Mouse (Mus musculus): ENCODE results near the gene Olfr1386.
"Not testable (repeated sequence)": the region's sequence is repeated elsewhere in the genome, so short reads cannot be mapped to it uniquely, and the experiment has no call there.

Olfr1386 gene

GRCm38 (mm10) chr11:49464746-49465145, at the start of gene Olfr1386:
Gene Olfr1386 (plus strand): TSS chr11:49465046.
- in situ Hi-C loops (cut with MboI), result not testable (repeated sequence)

- in situ Hi-C loops (cut with MboI), result no loop called here
These were observed 42.1 kb upstream of the Olfr1386 start, which contains the start of gene Olfr1389 for GRCm38 (mm10) chr11:49422767-49423166. Gene Olfr1389 (plus strand): TSS chr11:49423067.

DNA sequence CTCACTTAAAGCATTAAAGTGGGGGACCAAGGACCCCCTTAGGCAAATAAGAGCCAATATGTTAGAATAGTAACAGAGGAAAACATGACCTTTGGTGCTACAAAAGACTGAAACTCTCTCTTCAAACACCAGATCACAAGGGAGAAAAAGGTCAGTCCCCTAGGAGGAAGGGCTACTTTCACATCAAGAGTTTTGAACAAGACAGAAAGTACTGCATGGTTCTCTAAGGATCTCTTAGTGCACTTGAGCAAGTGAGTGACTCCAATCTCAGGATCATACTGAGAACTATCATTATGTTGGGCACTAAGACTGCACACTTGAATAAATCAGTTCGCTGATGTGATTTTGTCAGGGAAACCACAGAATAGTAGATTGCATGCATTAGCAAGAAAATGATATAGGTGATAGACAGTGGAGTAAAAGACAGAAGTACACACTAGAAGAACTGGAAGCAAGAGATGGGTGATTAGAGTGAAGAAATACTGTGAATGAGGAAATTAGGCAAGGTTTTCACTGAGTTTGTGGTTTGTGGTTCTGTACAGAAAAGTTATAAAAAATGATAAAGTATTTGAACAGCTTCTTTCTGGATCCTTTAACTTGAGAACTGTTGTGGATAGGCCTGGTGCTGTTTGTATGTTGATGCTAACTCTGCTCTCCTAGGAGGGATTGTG, 39.5 kb upstream of the Olfr1386 start:
- in situ Hi-C loops (cut with MboI), result no loop called here

DNA sequence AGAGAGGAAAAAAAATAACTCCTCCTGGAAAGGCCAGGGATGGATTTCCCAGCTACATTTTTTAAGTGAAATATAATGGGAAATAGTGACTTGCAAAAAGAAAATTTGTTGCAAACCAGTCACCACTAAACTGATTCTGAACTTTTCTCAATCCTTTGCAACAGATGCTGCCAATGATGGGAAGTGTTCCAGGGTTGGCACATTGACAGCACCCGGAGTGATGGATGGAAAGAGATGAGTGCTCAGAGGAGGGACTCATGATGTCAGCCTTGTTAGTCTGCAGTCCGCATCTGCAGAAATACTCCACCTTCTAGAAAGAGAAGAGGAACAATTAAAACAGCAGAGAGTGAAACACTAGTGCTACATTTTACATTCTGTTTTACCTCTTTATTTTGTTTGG, 35.2 kb upstream of the Olfr1386 start:
- in situ Hi-C loops (cut with MboI), result no loop called here

DNA sequence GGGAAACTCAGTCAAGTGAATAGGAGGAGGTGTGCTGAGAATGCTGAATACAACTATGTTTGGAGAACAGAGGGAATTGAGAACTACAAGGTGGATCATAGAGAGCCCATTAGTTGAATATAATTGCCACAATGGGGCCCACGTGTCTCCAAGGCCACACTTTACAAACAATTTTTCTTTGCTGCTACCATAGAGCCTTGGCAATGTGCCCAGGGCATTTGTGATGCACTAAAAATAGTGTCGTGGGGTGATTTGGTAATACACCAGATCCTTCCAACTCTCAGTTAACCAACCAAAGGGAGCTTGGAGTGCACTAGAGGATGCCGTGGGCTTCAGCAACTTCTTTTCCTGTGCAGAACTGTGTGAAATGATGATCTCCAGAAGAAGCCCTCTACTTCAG, 28.4 kb upstream of the Olfr1386 start, which contains the start of gene Olfr1388:
Gene Olfr1388 (plus strand): TSS at position 214 of the 400 bp plus-strand sequence.
- in situ Hi-C loops (cut with MboI), result no loop called here

DNA sequence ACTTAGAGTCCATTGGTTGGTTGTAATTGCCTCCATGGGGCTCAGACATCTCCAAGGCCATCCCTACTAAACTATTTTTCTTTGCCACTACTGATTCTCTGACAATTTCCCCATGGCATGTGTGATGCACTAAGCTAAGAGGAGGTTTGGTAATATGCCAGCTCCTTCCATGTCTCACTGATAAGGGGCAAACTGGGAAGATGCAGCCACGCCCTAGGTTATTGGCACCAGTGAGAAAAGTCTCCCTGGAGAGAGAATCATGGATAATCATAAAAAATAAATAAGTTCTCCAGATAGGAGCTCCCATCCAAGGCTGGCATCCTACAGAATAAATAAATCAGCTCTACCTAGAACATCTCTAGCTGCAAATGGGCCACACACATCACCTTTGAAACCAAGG, 9.8 kb upstream of the Olfr1386 start, which contains the start of gene Olfr1387:
Gene Olfr1387 (plus strand): TSS at position 301 of the 400 bp plus-strand sequence.
- in situ Hi-C loops (cut with MboI), result no loop called here

DNA sequence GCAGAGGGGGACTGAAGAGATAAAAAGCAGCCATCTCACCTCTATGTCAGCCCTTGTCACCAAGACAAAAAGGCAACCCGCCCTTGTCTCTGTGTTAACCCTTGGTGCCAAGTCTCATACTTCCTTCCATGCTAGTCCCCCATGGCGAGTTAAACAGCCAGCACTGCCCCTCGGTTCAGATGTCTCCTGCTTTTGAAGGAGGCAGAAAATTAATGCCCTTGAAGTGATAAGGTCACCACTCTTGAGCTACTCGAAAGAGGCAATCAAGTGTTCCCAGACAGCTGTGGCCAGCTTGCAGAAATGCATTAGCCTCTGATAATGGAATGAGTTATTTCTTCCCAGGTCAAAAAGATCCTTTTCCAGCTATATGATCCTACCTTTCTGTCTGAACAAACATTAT, 21.1 kb downstream of the Olfr1386 start:
- in situ Hi-C loops (cut with MboI), result no loop called here

DNA sequence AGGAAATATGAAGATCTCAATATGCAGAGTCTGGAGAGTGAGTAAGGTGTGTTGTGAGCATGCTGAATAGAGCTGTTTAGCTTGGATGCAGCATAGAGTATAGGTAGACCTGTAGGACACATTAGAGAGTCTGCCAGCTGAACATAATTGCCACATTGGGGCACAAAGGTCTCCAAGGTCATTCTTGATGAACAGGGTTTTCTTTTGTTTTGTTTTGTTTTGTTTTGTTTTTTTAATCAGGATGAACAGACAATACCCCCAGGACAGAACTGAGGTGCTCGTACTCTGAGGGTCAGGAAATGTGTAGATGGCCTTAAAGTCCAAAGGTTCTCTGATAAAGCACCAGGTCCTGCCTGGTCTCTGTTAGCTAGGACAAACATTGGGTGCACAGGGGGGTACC, 23.9 kb downstream of the Olfr1386 start, which contains the start of gene Olfr1385:
Gene Olfr1385 (plus strand): TSS at position 301 of the 400 bp plus-strand sequence.
- in situ Hi-C loops (cut with MboI), result not testable (repeated sequence)

GRCm38 (mm10) chr11:49518086-49518485, 53.2 kb downstream of the Olfr1386 start:
- in situ Hi-C loops (cut with MboI), result no loop called here

- in situ Hi-C loops (cut with MboI), result no loop called here
These were observed 54.5 kb downstream of the Olfr1386 start, which contains the start of gene Olfr1383 for GRCm38 (mm10) chr11:49519348-49519747. Gene Olfr1383 (plus strand): TSS chr11:49519648.

Measured in mature B cell (primary cell).